Mouse (Mus musculus): ENCODE measurements around the gene Stx6.

GRCm38 (mm10) chr1:155188656-155189055 lies 30.1 kb downstream of the Stx6 start:
- TF ChIP-seq CTCF (IDR thresholded peaks at IDR 0.05; ENCODE audit: low read depth) (no peak), EP300 (IDR thresholded peaks at IDR 0.05; ENCODE audit: low read depth) (no peak)

Measured in liver, postnatal 0 days (tissue).